ENCODE assay signal across 15 mouse cellular contexts in the genomic region with DNA sequence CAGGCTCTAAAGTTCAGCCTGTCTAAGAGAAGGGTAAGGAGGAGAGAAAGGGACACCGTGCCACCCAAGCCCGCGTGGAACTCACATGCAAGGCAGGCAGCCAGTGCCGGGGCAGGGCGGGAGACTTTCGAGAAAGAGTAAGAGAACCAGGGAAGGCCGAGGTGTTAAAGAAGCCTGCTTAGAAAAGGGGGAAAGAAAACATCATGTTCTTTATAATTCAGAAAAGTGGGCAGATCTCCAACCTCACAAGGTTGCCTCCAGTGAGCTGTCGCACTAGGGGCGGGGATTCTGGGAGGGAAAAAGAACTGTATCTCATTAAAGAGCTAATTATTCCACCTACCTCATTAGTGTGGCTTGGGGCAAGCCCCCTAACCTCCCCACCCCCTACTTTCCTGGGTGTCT. TPM values are rescaled to one million over a fixed set of nuclear protein-coding genes. Genes with fewer than 3 reads are reported as not detected.
DNase-seq lines count a peak whose midpoint lies in the region; ATAC-seq lines count a peak whose summit lies in the region.
"Had no signal": no experiment of that assay in that cellular context is flagged by ENCODE, and none has a peak within 500 bp of the region (broad histone marks: within the 10 kb centered on the region; RNA-seq: fewer than 3 reads in every experiment).

No protein-coding gene starts in this region.

- WGBS in hindbrain, embryonic 16.5 days, result 32% methylated on average over 9 of the region's 9 CpGs
- 49% methylated on average over 9 of the region's 9 CpGs for WGBS in hindbrain, embryonic 10.5 days

- DNase-seq in hindbrain, embryonic 10.5 days (ENCODE audit: low spot score), result no peak
- DNase-seq in Muller cell, postnatal 12 days (ENCODE audit: inconsistent ontology term), result peak; percentile 42
- peak; percentile 4 for DNase-seq in brain, adult 2 months (ENCODE audit: low read depth, low spot score)
- DNase-seq in layer of hippocampus, adult 9-11 months, result peak; percentile 21
- DNase-seq in gastrocnemius, adult 8-10 months (ENCODE audit: low spot score in 2 of 2), result no peak
- no peak for DNase-seq in spleen, postnatal 14 days (ENCODE audit: low spot score in 2 of 2)
- DNase-seq: gastrocnemius, adult 2 months; kidney, adult 18-20 months; lung, adult 18-20 months had no signal

- no peak overlapping the region for H3K4me2 ChIP-seq in hindbrain, embryonic 16.5 days (ENCODE audit: low read length)
- H3K4me2 ChIP-seq: embryonic facial prominence, embryonic 15.5 days; heart, embryonic 11.5 days had no signal

- H3K4me3 ChIP-seq in hindbrain, embryonic 16.5 days (ENCODE audit: low read length), result no peak overlapping the region
- H3K4me3 ChIP-seq in hindbrain, embryonic 10.5 days, result no peak overlapping the region
- H3K4me3 ChIP-seq: embryonic facial prominence, embryonic 15.5 days; gastrocnemius, adult 2 months had no signal

- no peaks in the 10 kb centered on the region for H3K27me3 ChIP-seq in hindbrain, embryonic 16.5 days (replicated peaks; ENCODE audit: control insufficient read depth, insufficient read depth, low read length)
- H3K27me3 ChIP-seq in hindbrain, embryonic 10.5 days (ENCODE audit: insufficient read depth, poor library complexity, severe bottlenecking), result no peaks in the 10 kb centered on the region
- H3K27me3 ChIP-seq: embryonic facial prominence, embryonic 15.5 days had no signal

- H3K4me1 ChIP-seq in hindbrain, embryonic 16.5 days (ENCODE audit: control insufficient read depth, insufficient read depth, low read depth, low read length), result peaks cover 7% of the 10 kb centered on the region
- peaks cover 23% of the 10 kb centered on the region for H3K4me1 ChIP-seq in hindbrain, embryonic 10.5 days (replicated peaks)

- ATAC-seq in hindbrain, embryonic 16.5 days, result 0 out of 2 replicates have a peak, but pooled peaks have one; percentile 31
- ATAC-seq: activated CD4-positive, CD25-positive, alpha-beta regulatory T cell, adult 4 months had no signal

- no peak overlapping the region for H3K9ac ChIP-seq in hindbrain, embryonic 16.5 days (ENCODE audit: low read depth, low read length)
- H3K9ac ChIP-seq: embryonic facial prominence, embryonic 15.5 days had no signal

- H3K27ac ChIP-seq in hindbrain, embryonic 16.5 days (ENCODE audit: low read depth, low read length), result no peak overlapping the region
- H3K27ac ChIP-seq in hindbrain, embryonic 10.5 days, result no peak overlapping the region
- H3K27ac ChIP-seq: embryonic facial prominence, embryonic 15.5 days; gastrocnemius, adult 2 months; macrophage had no signal

- H3K36me3 ChIP-seq in hindbrain, embryonic 16.5 days (ENCODE audit: control insufficient read depth, insufficient read depth, low read length), result no peaks in the 10 kb centered on the region
- no peaks in the 10 kb centered on the region for H3K36me3 ChIP-seq in hindbrain, embryonic 10.5 days
- H3K36me3 ChIP-seq: embryonic facial prominence, embryonic 15.5 days; G1E had no signal

- H3K9me3 ChIP-seq in hindbrain, embryonic 16.5 days (ENCODE audit: control insufficient read depth, low read length), result no peaks in the 10 kb centered on the region
- H3K9me3 ChIP-seq in hindbrain, embryonic 10.5 days, result no peaks in the 10 kb centered on the region
- H3K9me3 ChIP-seq: embryonic facial prominence, embryonic 15.5 days; G1E had no signal

RNA-seq across cellular contexts. Expression of a gene that starts 44.1 kb away (rescaled TPM):
- 24.4 and 24.7 TPM in 2 replicates for polyA plus RNA-seq in hindbrain, embryonic 16.5 days (2015; fragmentation: Nextera tagmentation; extraction: Ambion mirVana)
- 19.7 and 22.1 TPM in 2 replicates for polyA plus RNA-seq in hindbrain, embryonic 10.5 days (2016; fragmentation: Nextera tagmentation; extraction: Ambion mirVana)
- 1 to 10 TPM; 4.5 to 7.3 (median 4.6) TPM for total RNA-seq in gastrocnemius, adult 8-10 months (2022)

Comparison
In these comparisons a context has a peak if more than half of its experiments do, and no peak if none do; other contexts are left out.
1. DNase-seq: peak in Muller cell, postnatal 12 days (single experiment), brain, adult 2 months (single experiment) and layer of hippocampus, adult 9-11 months (single experiment); none in hindbrain, embryonic 10.5 days (single experiment), gastrocnemius, adult 8-10 months (0 of 2) and spleen, postnatal 14 days (0 of 2).